Mouse (Mus musculus) kidney, adult 2 months (tissue): Measurements from ENCODE around the gene Golim4.

Experiments used
- CTCF ChIP-seq: fragments of 200-500 bp; conservative IDR thresholded peaks from 2 replicates; pipeline ENCODE4 v1.5.1; 2011; ENCODE audit warnings: low read depth, mild to moderate bottlenecking, control low read depth, low read length, moderate library complexity, mixed read lengths; ENCODE audit not compliant: insufficient read depth, insufficient read length
- POLR2A ChIP-seq: fragments of 200-500 bp; IDR thresholded peaks from one replicate; pipeline ENCODE4 v1.6.1; 2011; ENCODE audit warnings: low read depth, low read length, control low read depth

DNA sequence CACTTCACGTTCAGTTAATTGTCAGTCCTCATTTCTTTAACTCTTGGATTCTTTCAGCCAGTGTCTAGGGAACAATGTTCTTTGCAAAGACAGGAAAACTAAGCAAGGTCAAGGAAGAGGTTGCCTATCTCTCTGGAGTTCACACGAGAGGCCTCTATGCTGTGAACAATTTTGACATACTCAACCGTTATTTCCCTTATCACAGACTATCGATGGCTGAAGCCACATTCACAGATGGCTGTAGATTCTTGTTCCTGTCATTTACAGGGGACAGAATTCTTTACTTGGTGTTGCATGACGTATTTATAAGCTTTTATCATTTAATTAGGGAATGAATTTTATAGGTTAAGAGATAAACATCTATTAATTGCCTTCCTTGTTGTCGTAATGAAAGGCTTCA is 5.9 kb downstream of the Golim4 start:
- TF ChIP-seq CTCF (no peak), POLR2A (no peak)
